Mouse (Mus musculus) urinary bladder, postnatal 4 days (tissue): ENCODE data around the gene Tmem50b.
A peak's percentile ranks its signal among the peaks of the same experiment; 100 is the strongest.

Source experiments
- DNase-seq, 2 experiments: peaks; one replicate each; pipeline ENCODE4 v3.0.0; 2021 to 2022; ENCODE audit warnings: low spot score in 2 of 2

The Tmem50b gene

GRCm38 (mm10) chr16:91565292-91565951 is 32.2 kb downstream of the Tmem50b start:
- no peak for DNase-seq

GRCm38 (mm10) chr16:91564580-91565291 is 32.9 kb downstream of the Tmem50b start:
- DNase-seq: no peak

DNA sequence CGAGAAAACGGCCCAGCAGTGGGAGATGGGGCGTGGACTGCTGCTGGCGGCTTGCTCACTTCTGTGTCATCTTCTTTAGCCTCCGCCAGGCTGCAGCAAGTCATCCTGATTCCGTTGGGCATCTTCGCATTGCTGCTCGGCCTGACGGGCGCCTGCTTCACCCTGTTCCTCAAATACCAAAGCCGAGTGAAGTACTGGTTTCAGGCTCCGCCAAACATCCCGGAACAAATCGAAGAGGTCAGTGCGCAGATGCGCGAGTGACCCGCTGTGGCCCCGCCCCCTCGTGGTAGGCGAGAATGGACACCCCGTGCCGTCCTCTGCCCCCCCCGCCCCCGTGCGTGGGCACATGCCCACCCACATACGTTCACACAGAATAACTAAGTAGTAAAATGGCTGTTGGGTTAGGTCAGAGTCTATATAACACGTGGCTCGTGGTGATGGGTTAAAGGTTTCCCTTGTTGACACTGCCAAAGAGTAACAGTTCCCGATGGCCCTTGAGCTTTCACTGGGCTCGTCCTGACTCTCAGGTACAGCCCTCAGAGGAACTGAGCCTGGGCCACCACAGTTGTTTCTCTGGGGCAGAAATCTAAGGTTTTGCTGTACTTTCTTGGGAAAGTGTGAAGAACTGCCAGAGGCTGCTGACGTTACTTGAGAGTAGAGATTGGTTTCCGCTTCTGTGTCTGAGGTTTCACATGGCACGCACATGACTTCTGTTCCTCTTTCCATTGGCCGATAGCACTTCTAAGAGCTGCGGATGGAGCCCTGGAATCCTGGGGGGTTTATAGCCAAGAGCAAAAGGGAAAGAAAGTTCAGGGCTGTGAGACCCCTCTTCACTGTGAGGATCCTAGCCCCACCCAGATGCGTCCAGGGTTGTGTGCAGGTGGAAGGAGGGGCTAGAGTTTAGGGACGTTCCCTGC is 35.8 kb downstream of the Tmem50b start:
- DNase-seq: no peak

GRCm38 (mm10) chr16:91561099-91561498 is 36.5 kb downstream of the Tmem50b start:
- DNase-seq: no peak

DNA sequence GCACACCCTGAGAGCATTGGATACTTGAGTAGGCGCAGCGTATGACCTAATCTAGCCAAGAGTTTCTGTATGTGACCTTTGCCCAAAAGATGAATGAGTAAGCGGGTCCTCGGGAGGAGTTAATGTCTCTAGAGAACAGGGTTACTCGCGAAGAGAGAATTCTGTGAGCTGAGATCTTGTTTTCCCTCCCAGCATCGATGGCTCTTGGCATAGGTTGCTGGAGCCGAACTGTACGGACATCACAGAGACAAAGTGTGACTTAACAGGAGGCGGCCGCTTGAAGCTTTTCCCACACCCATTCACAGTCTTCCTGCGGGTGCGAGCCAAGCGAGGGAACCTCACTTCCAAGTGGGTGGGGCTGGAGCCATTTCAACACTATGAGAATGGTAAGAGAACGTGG is 39.9 kb downstream of the Tmem50b start:
- DNase-seq: no peak

- no peak for DNase-seq
These were observed 40.4 kb downstream of the Tmem50b start for GRCm38 (mm10) chr16:91557214-91557613.

DNA sequence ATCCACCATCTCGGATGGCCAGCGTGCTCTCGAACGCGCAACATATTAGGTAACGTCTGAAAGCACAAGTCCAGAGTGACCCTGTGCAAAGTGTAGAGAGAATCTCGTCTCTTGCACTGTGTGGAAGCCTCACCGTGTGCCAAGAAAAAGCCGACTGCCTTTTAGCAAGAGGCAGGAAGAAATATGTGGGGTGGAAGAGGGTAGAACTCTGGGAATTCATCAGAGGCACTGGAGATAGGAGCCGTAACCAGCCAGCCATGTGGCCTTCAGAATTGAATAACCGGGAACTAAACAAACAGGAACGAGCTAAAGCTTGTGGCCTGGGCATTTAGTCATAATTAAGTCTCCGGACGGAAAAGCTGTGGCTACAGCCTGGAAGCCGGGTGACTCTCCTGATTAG is 40.9 kb downstream of the Tmem50b start:
- DNase-seq: no peak

- no peak for DNase-seq
These were observed 42.5 kb downstream of the Tmem50b start for GRCm38 (mm10) chr16:91555017-91555605.

DNA sequence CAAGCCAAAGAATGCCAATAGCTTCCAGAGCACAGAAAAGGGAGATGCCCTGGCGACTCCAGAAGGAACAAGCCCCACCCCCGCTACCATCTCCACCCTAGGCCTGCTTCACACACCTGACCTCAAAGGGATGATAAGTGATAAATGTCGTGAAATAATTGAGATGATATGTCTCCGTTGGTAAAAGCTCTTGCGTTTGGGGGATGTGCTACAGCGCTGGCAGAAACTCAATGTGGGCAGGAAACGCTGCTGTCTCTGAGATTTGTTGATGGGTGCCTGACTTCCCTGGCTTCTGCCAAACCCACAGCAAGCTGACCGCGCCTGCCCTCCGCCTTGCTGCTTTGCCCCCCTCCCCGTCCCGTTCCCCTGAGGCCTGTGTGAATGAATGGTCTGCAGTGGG is 44.0 kb downstream of the Tmem50b start:
- no peak for DNase-seq

- no peak for DNase-seq
These were observed 45.5 kb downstream of the Tmem50b start for GRCm38 (mm10) chr16:91552072-91552471.

DNA sequence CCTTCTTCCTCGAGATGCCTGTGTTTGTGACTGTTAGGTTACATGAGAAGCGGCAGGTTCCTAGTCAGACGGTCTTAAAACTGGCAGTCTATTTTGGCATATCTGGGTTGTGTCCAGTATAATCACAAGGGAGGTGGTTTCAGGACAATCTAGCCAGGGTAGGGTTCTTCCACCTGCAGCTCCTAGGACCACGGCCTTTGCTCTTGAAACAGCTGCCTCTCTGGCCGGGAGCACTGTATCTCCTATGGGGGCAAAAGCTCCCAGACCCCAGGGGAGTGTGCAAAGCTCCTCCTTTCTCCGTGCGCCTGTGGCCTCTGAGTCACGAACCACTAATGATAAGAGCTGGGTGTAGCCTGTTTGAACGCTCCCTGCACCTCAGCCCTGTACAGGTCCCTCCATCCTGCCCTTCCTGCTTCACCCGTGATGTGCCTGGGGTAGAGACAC is 46.5 kb downstream of the Tmem50b start:
- DNase-seq: no peak

GRCm38 (mm10) chr16:91549616-91550015 is 48.0 kb downstream of the Tmem50b start:
- DNase-seq: no peak

DNA sequence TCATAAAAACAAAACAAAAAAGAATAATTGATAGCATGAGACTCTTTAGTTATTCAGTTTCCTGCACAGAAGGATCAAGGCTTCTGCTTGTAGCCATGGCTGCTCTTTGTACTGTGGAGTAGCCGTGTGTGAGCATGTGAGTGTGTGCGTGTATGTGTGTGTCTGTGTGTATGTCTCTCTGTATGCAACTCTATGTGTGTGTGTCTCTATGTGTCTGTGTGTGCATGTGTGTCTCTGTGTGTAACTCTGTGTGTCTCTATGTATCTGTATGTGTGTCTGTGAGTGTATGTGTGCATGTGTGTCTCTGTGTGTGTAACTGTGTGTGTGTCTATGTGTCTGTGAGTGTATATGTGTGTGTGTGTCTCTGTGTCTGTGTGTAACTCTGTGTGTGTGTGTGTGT is 48.6 kb downstream of the Tmem50b start:
- DNase-seq: no peak

DNA sequence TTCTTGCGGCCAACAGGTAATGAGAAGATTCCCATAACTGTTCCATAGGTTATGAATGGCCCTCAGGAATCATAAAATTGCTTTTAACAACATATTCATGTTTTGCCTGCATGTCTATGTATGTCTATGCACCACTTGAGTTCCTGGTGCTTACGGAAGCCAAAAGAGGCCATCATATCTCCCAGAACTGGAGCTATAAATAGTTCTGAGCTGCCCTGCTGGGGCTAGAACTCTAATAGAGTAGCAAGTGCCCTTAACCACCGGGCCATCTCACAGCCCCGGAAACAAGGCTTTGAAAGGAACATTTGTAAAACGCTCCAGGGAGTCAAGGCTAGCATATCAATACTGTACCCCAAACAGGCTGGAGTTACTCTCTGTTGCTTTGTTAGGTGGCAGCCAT is 49.0 kb downstream of the Tmem50b start:
- no peak for DNase-seq

DNA sequence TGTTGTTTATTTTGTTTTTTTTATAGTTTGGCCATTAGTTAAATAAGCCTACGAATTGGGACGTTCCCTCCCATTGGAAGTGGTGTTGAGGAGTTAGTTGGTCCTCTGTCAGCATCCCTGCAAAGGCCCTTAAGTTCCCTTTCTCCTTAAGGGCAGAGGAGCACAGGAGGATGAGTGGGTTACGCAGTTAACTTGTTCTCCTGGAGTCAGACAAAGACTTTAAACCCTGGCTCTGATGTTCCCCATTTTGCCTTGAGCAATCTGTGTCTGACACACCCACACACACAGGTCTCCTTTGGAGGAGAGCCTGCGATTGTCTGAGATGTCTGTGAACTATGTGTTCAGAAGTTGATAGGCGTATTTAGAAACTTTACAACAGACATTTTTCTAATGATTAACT is 49.6 kb downstream of the Tmem50b start:
- DNase-seq: no peak

- peak; percentile 63 to 67 for DNase-seq
These were observed 50.5 kb downstream of the Tmem50b start, which contains the start of gene Ifngr2 for GRCm38 (mm10) chr16:91546836-91547741. Ifngr2 (plus strand) TSS chr16:91547072.

DNA sequence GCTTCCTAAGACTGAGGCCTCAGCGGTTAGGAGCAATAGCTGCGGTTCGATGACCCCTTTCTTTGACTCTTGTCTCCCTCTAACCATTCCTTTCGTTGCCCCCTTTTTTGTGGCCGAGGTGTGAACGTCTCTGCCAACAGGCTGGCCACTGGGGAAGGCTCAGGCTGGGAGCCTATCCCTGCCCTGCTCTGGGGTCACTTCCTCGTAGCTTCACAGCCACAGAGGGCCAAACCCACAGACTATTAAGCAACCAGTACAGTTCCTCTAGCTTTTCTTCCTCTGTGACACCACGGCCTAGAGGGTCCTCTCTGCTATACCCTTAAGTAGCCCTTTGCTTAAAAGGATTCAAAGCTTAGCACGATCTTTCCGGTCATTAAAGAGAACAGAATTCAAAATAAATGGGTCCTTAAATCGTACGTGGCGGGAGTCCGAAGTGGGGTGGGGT is 51.2 kb downstream of the Tmem50b start:
- DNase-seq: no peak

DNA sequence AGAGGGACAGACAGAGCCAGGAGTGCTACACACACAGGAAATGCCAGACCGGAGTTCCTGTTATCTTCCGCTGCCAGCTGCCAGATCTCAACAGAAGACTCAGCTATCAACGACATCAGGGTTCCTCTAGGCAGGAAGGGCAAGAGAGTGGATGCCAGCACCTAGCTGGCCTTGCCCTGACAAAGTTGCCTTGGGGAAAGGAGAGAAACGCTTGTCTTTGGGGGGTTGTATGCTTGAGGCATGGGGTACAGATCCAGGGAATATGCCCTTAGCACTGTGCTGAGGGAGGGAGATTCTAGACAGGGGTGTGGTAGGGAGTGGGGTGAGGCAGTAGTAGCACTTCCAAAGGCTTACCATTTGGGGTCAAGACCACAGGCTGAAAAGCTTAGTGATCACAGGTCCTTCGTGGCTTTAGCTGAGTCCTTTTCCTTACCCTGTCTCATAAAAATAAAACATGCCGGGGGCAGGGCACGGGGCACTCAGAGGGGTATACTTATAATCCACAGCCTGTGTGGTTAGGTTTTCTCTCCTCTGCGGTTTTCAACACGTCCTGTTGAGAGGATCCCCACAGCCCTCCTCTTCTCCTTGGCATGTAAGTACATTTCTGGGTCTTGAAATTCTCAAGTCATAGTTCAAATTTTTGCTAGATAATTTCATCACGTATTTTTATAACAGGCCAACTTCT is 51.9 kb downstream of the Tmem50b start:
- DNase-seq: no peak

DNA sequence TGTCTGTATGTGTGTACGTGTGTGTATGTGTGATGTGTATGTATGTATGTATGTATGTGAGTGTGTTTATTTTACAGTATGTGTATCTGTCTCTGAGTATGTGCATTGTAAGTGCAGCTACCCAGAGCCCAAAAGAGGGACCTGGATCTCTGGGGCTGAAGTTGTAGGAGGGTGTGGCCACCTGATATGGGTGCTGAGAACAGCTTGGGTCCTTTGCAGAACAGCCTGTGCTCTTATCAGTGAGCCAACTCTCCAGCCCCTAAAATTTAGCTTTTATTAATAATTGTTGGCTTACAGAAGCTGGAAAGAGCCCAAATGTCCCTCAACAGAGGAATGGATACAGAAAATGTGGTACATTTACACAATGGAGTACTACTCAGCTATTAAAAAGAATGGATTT is 54.0 kb downstream of the Tmem50b start:
- DNase-seq: no peak

- no peak for DNase-seq
These were observed 56.0 kb downstream of the Tmem50b start for GRCm38 (mm10) chr16:91541573-91542081.
